Mouse (Mus musculus): ENCODE data around the gene Sco1.

DNA sequence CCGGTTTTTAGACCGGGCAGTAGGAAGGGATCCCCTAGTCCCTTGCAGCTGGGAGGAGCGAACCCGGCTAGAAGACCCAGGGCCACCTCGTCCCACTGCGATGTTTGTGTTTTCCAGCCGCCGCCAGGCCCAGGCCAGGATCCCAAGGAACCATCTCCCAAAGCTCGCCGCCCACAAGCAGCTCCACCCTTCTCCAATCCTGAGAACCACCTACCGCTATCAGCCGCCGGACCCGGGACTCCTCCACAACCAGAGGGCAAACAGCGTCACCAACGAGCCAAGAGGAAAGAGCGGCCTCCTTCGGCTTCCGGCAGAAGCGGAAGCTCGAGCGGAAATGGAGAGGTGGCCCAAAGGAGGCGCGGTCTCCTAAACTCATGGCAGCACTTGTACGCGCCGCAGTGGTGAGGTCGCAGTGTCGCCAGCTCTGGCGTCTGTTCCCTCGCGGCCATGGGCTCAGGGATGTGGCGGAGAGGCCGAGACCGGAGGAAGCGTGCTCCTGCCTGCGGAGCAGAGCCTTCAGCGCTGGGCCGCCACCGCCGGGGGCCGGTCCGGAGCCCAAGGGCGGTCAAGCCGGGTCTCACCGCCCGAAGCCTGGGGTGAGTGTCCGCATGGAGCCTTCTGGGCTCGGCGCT is at the start of gene Sco1, which contains the start of gene Adprm:
- TF ChIP-seq CTCF (IDR thresholded peaks at IDR 0.05; ENCODE audit: control insufficient read depth, insufficient read depth, low read length) (no peak), POLR2A (IDR thresholded peaks at IDR 0.05; ENCODE audit: borderline replicate concordance, control insufficient read depth, low read depth, low read length) (peak; percentile 66; the same call in 1 of the 2 replicates)
